Mouse (Mus musculus) neural tube, embryonic 13.5 days (tissue): Measurements from ENCODE around the gene Rps11. TPM values are rescaled to one million over a fixed set of nuclear protein-coding genes. Genes with fewer than 3 reads are reported as not detected.
A peak's percentile ranks its signal among the peaks of the same experiment; 100 is the strongest.
"Not testable (repeated sequence)": the region's sequence is repeated elsewhere in the genome, so short reads cannot be mapped to it uniquely, and the experiment has no call there.

ENCODE experiments used
- ATAC-seq: fragments of 200-750 bp; cut with Nextera tagmentation; 2 replicates; pipeline ENCODE4 v1.8.0; 2017; ENCODE audit warnings: low read depth, mild to moderate bottlenecking, moderate TSS enrichment, moderate library complexity
- H3K27ac ChIP-seq: fragments of 300-500 bp; sonication (generic); replicated peaks from 2 replicates; pipeline ENCODE4 v1.5.1; 2015; ENCODE audit warnings: moderate library complexity, mild to moderate bottlenecking, inconsistent platforms
- H3K27me3 ChIP-seq: fragments of 300-500 bp; sonication (generic); 2 replicates; pipeline ENCODE4 v1.6.1; 2015; ENCODE audit warnings: mild to moderate bottlenecking, inconsistent platforms
- H3K36me3 ChIP-seq: fragments of 300-500 bp; sonication (generic); 2 replicates; pipeline ENCODE4 v1.6.1; 2015; ENCODE audit warnings: mild to moderate bottlenecking, inconsistent platforms
- H3K4me1 ChIP-seq: fragments of 300-500 bp; sonication (generic); replicated peaks from 2 replicates; pipeline ENCODE4 v1.6.1; 2015; ENCODE audit warnings: inconsistent platforms
- H3K4me2 ChIP-seq: fragments of 300-500 bp; sonication (generic); 2 replicates; pipeline ENCODE4 v1.6.1; 2015; ENCODE audit warnings: inconsistent platforms, mild to moderate bottlenecking, moderate library complexity
- H3K4me3 ChIP-seq: fragments of 300-500 bp; sonication (generic); 2 replicates; pipeline ENCODE4 v1.5.1; 2015; ENCODE audit warnings: mild to moderate bottlenecking, inconsistent platforms
- H3K9ac ChIP-seq: fragments of 300-500 bp; sonication (generic); 2 replicates; pipeline ENCODE4 v1.6.1; 2015; ENCODE audit warnings: moderate library complexity, mild to moderate bottlenecking, inconsistent platforms
- H3K9me3 ChIP-seq: fragments of 300-500 bp; sonication (generic); 2 replicates; pipeline ENCODE4 v1.6.1; 2016; ENCODE audit warnings: inconsistent platforms
- WGBS: fragments of 180-500 bp; shearing (Covaris S2); methylation state at CpG from one replicate; pipeline ENCODE4 v1.1.7; 2015; 5-methylcytosine and 5-hydroxymethylcytosine counted together
- polyA plus RNA-seq: library from polyadenylated mRNA; unstranded; fragments of >200 nt; fragmentation: Nextera tagmentation; extraction: Ambion mirVana; gene quantifications from 2 replicates; pipeline ENCODE4 v1.2.1, GENCODE M21; 2015

Gene Rps11
- polyA plus RNA-seq, 1 experiment from 2014 or later = 971 TPM

GRCm38 (mm10) chr7:45117566-45117965, 6.7 kb downstream of the Rps11 start:
- Histone ChIP-seq H3K27me3 (no peaks in the 10 kb centered on the region), H3K4me2 (no peak overlapping the region), H3K4me1 (peaks cover 14% of the 10 kb centered on the region), H3K9ac (no peak overlapping the region), H3K4me3 (no peak overlapping the region), H3K27ac (no peak overlapping the region), H3K36me3 (peaks cover 49% of the 10 kb centered on the region), H3K9me3 (no peaks in the 10 kb centered on the region)
- ATAC-seq = no peak
- 88% methylated on average over 8 of the region's 8 CpGs for WGBS

- WGBS = 89% methylated on average over 2 of the region's 2 CpGs
- Histone ChIP-seq H3K4me1 (no peaks in the 10 kb centered on the region), H3K36me3 (peaks cover 10% of the 10 kb centered on the region), H3K9ac (no peak overlapping the region), H3K9me3 (no peaks in the 10 kb centered on the region), H3K4me3 (no peak overlapping the region), H3K27me3 (no peaks in the 10 kb centered on the region), H3K27ac (no peak overlapping the region), H3K4me2 (no peak overlapping the region)
- no peak for ATAC-seq
Observed at GRCm38 (mm10) chr7:45113476-45113875, 10.8 kb downstream of the Rps11 start.

GRCm38 (mm10) chr7:45112529-45112928, 11.7 kb downstream of the Rps11 start:
- no peak overlapping the region for H3K4me2 ChIP-seq
- ATAC-seq = no peak
- no peaks in the 10 kb centered on the region for H3K4me1 ChIP-seq
- 72% methylated on average over 3 of the region's 3 CpGs for WGBS
- H3K9me3 ChIP-seq = no peaks in the 10 kb centered on the region
- H3K9ac ChIP-seq = no peak overlapping the region
- no peak overlapping the region for H3K4me3 ChIP-seq
- peaks cover under 1% of the 10 kb centered on the region for H3K36me3 ChIP-seq
- H3K27me3 ChIP-seq = no peaks in the 10 kb centered on the region
- H3K27ac ChIP-seq = no peak overlapping the region

GRCm38 (mm10) chr7:45111940-45112339, 12.3 kb downstream of the Rps11 start:
- Histone ChIP-seq H3K36me3 (no peaks in the 10 kb centered on the region), H3K9ac (no peak overlapping the region), H3K9me3 (no peaks in the 10 kb centered on the region), H3K27me3 (no peaks in the 10 kb centered on the region), H3K27ac (no peak overlapping the region), H3K4me2 (no peak overlapping the region), H3K4me1 (no peaks in the 10 kb centered on the region), H3K4me3 (no peak overlapping the region)
- no peak for ATAC-seq
- WGBS = 66% methylated on average over 2 of the region's 2 CpGs

- H3K9ac ChIP-seq, H3K4me3 ChIP-seq, H3K4me2 ChIP-seq, H3K27ac ChIP-seq, H3K27me3 ChIP-seq, ATAC-seq, H3K36me3 ChIP-seq, H3K4me1 ChIP-seq, H3K9me3 ChIP-seq: not testable (repeated sequence)
- 96% methylated on average over 4 of the region's 4 CpGs for WGBS
Observed at GRCm38 (mm10) chr7:45110089-45110488, 14.2 kb downstream of the Rps11 start.

GRCm38 (mm10) chr7:45107052-45107645, 17.1 kb downstream of the Rps11 start:
- H3K4me2 ChIP-seq = no peak overlapping the region
- H3K27me3 ChIP-seq = no peaks in the 10 kb centered on the region
- H3K4me3 ChIP-seq = no peak overlapping the region
- no peaks in the 10 kb centered on the region for H3K9me3 ChIP-seq
- H3K36me3 ChIP-seq = no peaks in the 10 kb centered on the region
- 0 out of 2 replicates have a peak, but pooled peaks cover 6% of the 10 kb centered on the region for H3K4me1 ChIP-seq
- 59% methylated on average over 5 of the region's 5 CpGs for WGBS
- no peak for ATAC-seq
- H3K27ac ChIP-seq = no peak overlapping the region
- no peak overlapping the region for H3K9ac ChIP-seq

GRCm38 (mm10) chr7:45106441-45106840, 17.8 kb downstream of the Rps11 start:
- no peaks in the 10 kb centered on the region for H3K36me3 ChIP-seq
- 21% methylated on average over 6 of the region's 6 CpGs for WGBS
- H3K4me2 ChIP-seq = no peak overlapping the region
- no peaks in the 10 kb centered on the region for H3K27me3 ChIP-seq
- no peaks in the 10 kb centered on the region for H3K9me3 ChIP-seq
- ATAC-seq = no peak
- no peak overlapping the region for H3K9ac ChIP-seq
- 0 out of 2 replicates have a peak, but pooled peaks cover 6% of the 10 kb centered on the region for H3K4me1 ChIP-seq
- no peak overlapping the region for H3K27ac ChIP-seq
- no peak overlapping the region for H3K4me3 ChIP-seq

- no peak for ATAC-seq
- Histone ChIP-seq H3K4me3 (no peak overlapping the region), H3K9me3 (no peaks in the 10 kb centered on the region), H3K27ac (no peak overlapping the region), H3K4me2 (no peak overlapping the region), H3K27me3 (no peaks in the 10 kb centered on the region), H3K4me1 (0 out of 2 replicates have a peak, but pooled peaks cover 6% of the 10 kb centered on the region), H3K9ac (no peak overlapping the region), H3K36me3 (no peaks in the 10 kb centered on the region)
- 78% methylated on average over 8 of the region's 8 CpGs for WGBS
Observed at GRCm38 (mm10) chr7:45105491-45105890, 18.7 kb downstream of the Rps11 start.

GRCm38 (mm10) chr7:45104941-45105340, 19.3 kb downstream of the Rps11 start:
- no peak overlapping the region for H3K4me3 ChIP-seq
- H3K9me3 ChIP-seq = no peaks in the 10 kb centered on the region
- no peak overlapping the region for H3K27ac ChIP-seq
- H3K36me3 ChIP-seq = no peaks in the 10 kb centered on the region
- no peaks in the 10 kb centered on the region for H3K27me3 ChIP-seq
- WGBS = 80% methylated on average over 5 of the region's 5 CpGs
- ATAC-seq = no peak
- H3K4me2 ChIP-seq = no peak overlapping the region
- 0 out of 2 replicates have a peak, but pooled peaks cover 6% of the 10 kb centered on the region for H3K4me1 ChIP-seq
- H3K9ac ChIP-seq = no peak overlapping the region

- 64% methylated on average over 7 of the region's 7 CpGs for WGBS
- H3K4me2 ChIP-seq = peak within 1 kb of the TSS; percentile 34
- H3K36me3 ChIP-seq = no peaks in the 10 kb centered on the region
- H3K27me3 ChIP-seq = no peaks in the 10 kb centered on the region
- peak; percentile 56; the same call in 1 of the 2 replicates for ATAC-seq
- peak within 1 kb of the TSS; percentile 56 for H3K27ac ChIP-seq
- H3K9ac ChIP-seq = peak within 1 kb of the TSS; percentile 31; the same call in 1 of the 2 replicates
- no peaks in the 10 kb centered on the region for H3K9me3 ChIP-seq
- H3K4me1 ChIP-seq = 0 out of 2 replicates have a peak, but pooled peaks cover 6% of the 10 kb centered on the region
- peak within 1 kb of the TSS; percentile 21 for H3K4me3 ChIP-seq
Observed at GRCm38 (mm10) chr7:45103652-45104180, 20.5 kb downstream of the Rps11 start, which contains the start of gene Fcgrt. Gene Fcgrt (minus strand): TSS chr7:45103851.

- no peak for ATAC-seq
- Histone ChIP-seq H3K9me3 (no peaks in the 10 kb centered on the region), H3K27me3 (no peaks in the 10 kb centered on the region), H3K36me3 (no peaks in the 10 kb centered on the region), H3K27ac (peak overlapping the region; percentile 56), H3K4me1 (0 out of 2 replicates have a peak, but pooled peaks cover 6% of the 10 kb centered on the region), H3K4me3 (peak overlapping the region; percentile 21), H3K9ac (peak overlapping the region; percentile 31; the same call in 1 of the 2 replicates), H3K4me2 (peak overlapping the region; percentile 34)
- 83% methylated on average over 9 of the region's 9 CpGs for WGBS
Observed at GRCm38 (mm10) chr7:45102940-45103585, 21.2 kb downstream of the Rps11 start.

- ATAC-seq = no peak
- Histone ChIP-seq H3K4me2 (peak overlapping the region; percentile 34), H3K9ac (no peak overlapping the region), H3K36me3 (no peaks in the 10 kb centered on the region), H3K9me3 (no peaks in the 10 kb centered on the region), H3K4me3 (no peak overlapping the region), H3K4me1 (0 out of 2 replicates have a peak, but pooled peaks cover 6% of the 10 kb centered on the region), H3K27me3 (no peaks in the 10 kb centered on the region), H3K27ac (no peak overlapping the region)
- WGBS = 89% methylated on average over 11 of the region's 11 CpGs
Observed at GRCm38 (mm10) chr7:45102441-45102840, 21.8 kb downstream of the Rps11 start.
